Mouse (Mus musculus): ENCODE data around the gene Ren1. TPM values are rescaled to one million over a fixed set of nuclear protein-coding genes. Genes with fewer than 3 reads are reported as not detected.

Ren1 gene
- polyA plus RNA-seq, 2 experiments = 0.48 to 2.8 TPM

DNA sequence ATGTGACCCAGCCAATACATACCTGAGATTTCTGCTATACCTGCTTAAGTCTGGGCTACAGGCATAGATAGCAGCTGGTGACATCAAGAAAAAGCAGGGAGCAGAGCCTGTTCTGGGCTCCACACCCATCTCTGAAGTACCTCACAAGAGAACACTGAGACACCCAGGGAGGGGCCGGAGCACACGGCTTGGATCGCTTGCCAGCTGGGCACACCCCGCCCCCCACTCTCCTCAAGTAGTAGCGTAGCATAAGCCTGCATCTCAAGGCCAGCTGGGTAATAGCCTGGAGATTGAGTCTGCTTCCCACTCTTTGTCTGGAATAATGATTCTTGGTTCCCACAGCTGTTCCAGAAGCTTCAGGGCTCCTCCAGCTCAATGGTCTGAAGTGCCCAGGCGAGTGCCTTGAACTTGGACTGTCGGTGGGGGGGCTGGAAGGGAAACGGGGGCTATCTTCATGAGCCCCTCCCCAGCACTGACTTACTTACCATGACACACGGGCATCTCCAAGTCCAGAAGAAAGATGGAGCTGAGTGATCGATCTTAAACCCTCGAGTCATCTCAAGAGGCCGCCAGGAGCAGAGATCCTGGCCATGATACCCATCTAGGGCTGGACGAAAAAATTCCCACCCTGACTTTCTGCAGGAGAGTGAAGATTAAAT, 28.9 kb upstream of the Ren1 start, which contains the start of gene Kiss1:
Gene Kiss1 (plus strand): TSS at position 609 of the 659 bp plus-strand sequence.
- Histone ChIP-seq H3K4me2 (replicated peaks; ENCODE audit: low read depth, low read length, severe bottlenecking) (no peak within 1 kb of the TSS), H3K36me3 (ENCODE audit: control insufficient read depth, insufficient read depth, low read length) (no peaks in the 10 kb centered on the region), H3K4me3 (replicated peaks; ENCODE audit: low read length) (no peak within 1 kb of the TSS), H3K27me3 (ENCODE audit: control insufficient read depth, insufficient read depth, low read length) (no peaks in the 10 kb centered on the region), H3K27ac (replicated peaks; ENCODE audit: low read depth, low read length) (no peak within 1 kb of the TSS), H3K9ac (ENCODE audit: low read depth, low read length, severe bottlenecking) (no peak within 1 kb of the TSS), H3K9me3 (ENCODE audit: control insufficient read depth, low read length) (no peaks in the 10 kb centered on the region), H3K4me1 (ENCODE audit: control insufficient read depth, insufficient read depth, low read length) (no peaks in the 10 kb centered on the region)
- WGBS = 82% methylated on average over 13 of the region's 13 CpGs
- ATAC-seq (ENCODE audit: low FRiP score, low read depth) (no peak), DNase-seq (ENCODE audit: low spot score) (no peak)
- TF ChIP-seq POLR2A (IDR thresholded peaks at IDR 0.05; ENCODE audit: borderline replicate concordance, extremely low read depth, insufficient read depth, insufficient read length) = no peak

DNA sequence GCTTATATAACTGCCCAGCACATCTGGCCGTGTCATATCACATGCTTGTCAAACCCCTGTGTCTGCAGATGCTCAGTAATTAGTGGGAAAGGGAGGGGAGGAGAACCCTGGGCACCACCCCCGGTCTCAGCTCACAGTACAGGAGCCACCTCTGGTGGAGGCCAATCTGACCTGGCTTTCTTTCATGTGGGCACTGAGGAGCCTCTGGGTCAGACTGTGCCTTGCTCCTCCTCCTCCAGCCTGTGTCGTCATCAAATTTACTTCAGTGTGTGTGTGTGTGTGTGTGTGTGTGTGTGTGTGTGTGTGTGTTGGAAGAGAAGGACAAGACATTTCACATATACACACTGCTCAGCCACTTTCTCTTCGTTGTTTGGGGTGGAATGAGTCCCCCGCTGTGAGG, 27.0 kb upstream of the Ren1 start:
- no peak for ATAC-seq (ENCODE audit: low FRiP score, low read depth)
- Histone ChIP-seq H3K4me3 (replicated peaks; ENCODE audit: low read length) (no peak overlapping the region), H3K4me2 (replicated peaks; ENCODE audit: low read depth, low read length, severe bottlenecking) (no peak overlapping the region), H3K9ac (ENCODE audit: low read depth, low read length, severe bottlenecking) (no peak overlapping the region), H3K27ac (replicated peaks; ENCODE audit: low read depth, low read length) (no peak overlapping the region), H3K9me3 (ENCODE audit: control insufficient read depth, low read length) (no peaks in the 10 kb centered on the region), H3K4me1 (ENCODE audit: control insufficient read depth, insufficient read depth, low read length) (no peaks in the 10 kb centered on the region), H3K36me3 (ENCODE audit: control insufficient read depth, insufficient read depth, low read length) (no peaks in the 10 kb centered on the region), H3K27me3 (ENCODE audit: control insufficient read depth, insufficient read depth, low read length) (peaks cover 5% of the 10 kb centered on the region; the same call in 1 of the 2 replicates)
- 28% methylated on average over 5 of the region's 5 CpGs for WGBS
- DNase-seq (ENCODE audit: low spot score) = no peak
- TF ChIP-seq POLR2A (IDR thresholded peaks at IDR 0.05; ENCODE audit: borderline replicate concordance, extremely low read depth, insufficient read depth, insufficient read length) = no peak

DNA sequence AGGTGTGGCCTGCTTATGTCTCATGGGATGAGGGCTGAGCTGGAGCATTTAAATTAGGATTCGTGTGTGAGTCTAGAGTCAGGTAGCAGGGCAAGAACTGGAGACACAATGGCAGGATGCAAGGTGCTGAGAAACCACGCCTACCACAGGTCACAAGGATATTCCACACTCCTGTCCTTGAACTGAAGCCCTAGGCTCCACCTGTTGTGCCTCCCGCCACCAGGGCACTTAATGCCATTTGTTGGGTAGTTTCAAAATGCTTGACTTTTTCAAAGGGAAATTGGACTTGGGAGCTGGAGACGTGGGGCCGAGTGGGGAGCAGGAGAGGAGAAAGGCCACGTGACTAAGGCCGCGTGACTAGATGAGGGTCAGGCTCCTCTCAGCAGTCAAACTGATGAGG, 24.4 kb upstream of the Ren1 start:
- Histone ChIP-seq H3K27me3 (ENCODE audit: control insufficient read depth, insufficient read depth, low read length) (peaks cover 26% of the 10 kb centered on the region; the same call in 1 of the 2 replicates), H3K4me3 (replicated peaks; ENCODE audit: low read length) (no peak overlapping the region)

DNA sequence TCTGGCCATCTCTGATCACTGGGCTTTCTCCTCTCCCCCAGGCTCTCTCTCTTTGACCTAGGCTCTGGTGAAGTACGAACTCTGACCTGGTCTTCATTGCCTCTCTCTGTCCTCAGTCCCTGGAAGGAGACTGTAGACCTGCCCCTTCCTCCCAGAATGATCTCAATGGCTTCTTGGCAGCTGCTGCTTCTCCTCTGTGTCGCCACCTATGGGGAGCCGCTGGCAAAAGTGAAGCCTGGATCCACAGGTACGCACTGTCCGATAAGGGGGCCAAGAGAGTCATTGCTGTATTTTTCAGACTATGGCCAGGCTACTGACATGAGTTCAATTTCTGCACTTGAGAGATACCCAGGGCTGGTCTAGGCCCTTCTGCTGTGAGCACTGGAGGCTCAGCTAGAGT, 23.2 kb upstream of the Ren1 start:
- Histone ChIP-seq H3K4me1 (ENCODE audit: control insufficient read depth, insufficient read depth, low read length) (no peaks in the 10 kb centered on the region; the same call in none of the 2 replicates), H3K4me3 (replicated peaks; ENCODE audit: low read length) (no peak overlapping the region), H3K9me3 (ENCODE audit: control insufficient read depth, low read length) (no peaks in the 10 kb centered on the region), H3K4me2 (replicated peaks; ENCODE audit: low read depth, low read length, severe bottlenecking) (no peak overlapping the region), H3K27me3 (ENCODE audit: control insufficient read depth, insufficient read depth, low read length) (peaks cover 26% of the 10 kb centered on the region; the same call in 1 of the 2 replicates), H3K36me3 (ENCODE audit: control insufficient read depth, insufficient read depth, low read length) (no peaks in the 10 kb centered on the region), H3K27ac (replicated peaks; ENCODE audit: low read depth, low read length) (no peak overlapping the region), H3K9ac (ENCODE audit: low read depth, low read length, severe bottlenecking) (no peak overlapping the region)
- TF ChIP-seq POLR2A (IDR thresholded peaks at IDR 0.05; ENCODE audit: borderline replicate concordance, extremely low read depth, insufficient read depth, insufficient read length) = no peak
- no peak for DNase-seq (ENCODE audit: low spot score)
- 51% methylated on average over 5 of the region's 5 CpGs for WGBS
- no peak for ATAC-seq (ENCODE audit: low FRiP score, low read depth)

More for the DNA sequence above, 24.4 kb upstream of the Ren1 start:
- Histone ChIP-seq H3K27ac (replicated peaks; ENCODE audit: low read depth, low read length) (no peak overlapping the region), H3K4me2 (replicated peaks; ENCODE audit: low read depth, low read length, severe bottlenecking) (no peak overlapping the region), H3K9ac (ENCODE audit: low read depth, low read length, severe bottlenecking) (no peak overlapping the region), H3K9me3 (ENCODE audit: control insufficient read depth, low read length) (no peaks in the 10 kb centered on the region), H3K4me1 (ENCODE audit: control insufficient read depth, insufficient read depth, low read length) (no peaks in the 10 kb centered on the region; the same call in none of the 2 replicates), H3K36me3 (ENCODE audit: control insufficient read depth, insufficient read depth, low read length) (no peaks in the 10 kb centered on the region)
- no peak for TF ChIP-seq POLR2A (IDR thresholded peaks at IDR 0.05; ENCODE audit: borderline replicate concordance, extremely low read depth, insufficient read depth, insufficient read length)
- ATAC-seq (ENCODE audit: low FRiP score, low read depth) (no peak), DNase-seq (ENCODE audit: low spot score) (no peak)
- WGBS = 75% methylated on average over 8 of the region's 8 CpGs

DNA sequence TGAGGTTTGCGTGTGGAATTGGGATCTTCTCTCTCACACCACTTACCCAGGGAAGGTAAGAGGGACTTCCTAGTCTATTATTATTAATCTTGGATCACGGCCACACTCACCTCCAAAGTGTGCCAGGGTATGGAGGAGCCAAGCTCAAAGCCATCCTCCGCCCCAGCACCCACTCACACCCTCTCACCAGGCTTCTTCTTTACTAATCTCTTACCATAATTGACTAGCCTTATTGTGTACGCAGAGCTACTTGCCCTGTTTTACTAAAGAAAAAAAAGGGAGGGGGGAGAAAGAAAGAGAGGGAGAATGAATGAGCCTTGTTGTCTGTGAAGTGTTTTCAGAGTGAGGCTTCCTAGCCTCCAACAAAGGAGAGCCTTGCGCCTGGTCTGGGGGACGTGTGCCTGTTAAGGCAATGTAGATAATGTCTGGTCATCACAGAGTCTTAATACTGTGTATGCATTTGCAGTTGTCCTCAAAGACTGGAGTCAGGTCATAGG, 22.0 kb upstream of the Ren1 start:
- H3K27me3 ChIP-seq (ENCODE audit: control insufficient read depth, insufficient read depth, low read length) = peaks cover 26% of the 10 kb centered on the region; the same call in 1 of the 2 replicates
- no peak overlapping the region for H3K9ac ChIP-seq (ENCODE audit: low read depth, low read length, severe bottlenecking)
- no peaks in the 10 kb centered on the region for H3K36me3 ChIP-seq (ENCODE audit: control insufficient read depth, insufficient read depth, low read length)
- ATAC-seq (ENCODE audit: low FRiP score, low read depth) (no peak), DNase-seq (ENCODE audit: low spot score) (no peak)
- H3K27ac ChIP-seq (replicated peaks; ENCODE audit: low read depth, low read length) = no peak overlapping the region
- TF ChIP-seq POLR2A (IDR thresholded peaks at IDR 0.05; ENCODE audit: borderline replicate concordance, extremely low read depth, insufficient read depth, insufficient read length) = no peak
- no peak overlapping the region for H3K4me3 ChIP-seq (replicated peaks; ENCODE audit: low read length)
- no peak overlapping the region for H3K4me2 ChIP-seq (replicated peaks; ENCODE audit: low read depth, low read length, severe bottlenecking)
- H3K9me3 ChIP-seq (ENCODE audit: control insufficient read depth, low read length) = no peaks in the 10 kb centered on the region
- no peaks in the 10 kb centered on the region; the same call in none of the 2 replicates for H3K4me1 ChIP-seq (ENCODE audit: control insufficient read depth, insufficient read depth, low read length)
- 85% methylated on average over 6 of the region's 6 CpGs for WGBS
